In the genomic region with DNA sequence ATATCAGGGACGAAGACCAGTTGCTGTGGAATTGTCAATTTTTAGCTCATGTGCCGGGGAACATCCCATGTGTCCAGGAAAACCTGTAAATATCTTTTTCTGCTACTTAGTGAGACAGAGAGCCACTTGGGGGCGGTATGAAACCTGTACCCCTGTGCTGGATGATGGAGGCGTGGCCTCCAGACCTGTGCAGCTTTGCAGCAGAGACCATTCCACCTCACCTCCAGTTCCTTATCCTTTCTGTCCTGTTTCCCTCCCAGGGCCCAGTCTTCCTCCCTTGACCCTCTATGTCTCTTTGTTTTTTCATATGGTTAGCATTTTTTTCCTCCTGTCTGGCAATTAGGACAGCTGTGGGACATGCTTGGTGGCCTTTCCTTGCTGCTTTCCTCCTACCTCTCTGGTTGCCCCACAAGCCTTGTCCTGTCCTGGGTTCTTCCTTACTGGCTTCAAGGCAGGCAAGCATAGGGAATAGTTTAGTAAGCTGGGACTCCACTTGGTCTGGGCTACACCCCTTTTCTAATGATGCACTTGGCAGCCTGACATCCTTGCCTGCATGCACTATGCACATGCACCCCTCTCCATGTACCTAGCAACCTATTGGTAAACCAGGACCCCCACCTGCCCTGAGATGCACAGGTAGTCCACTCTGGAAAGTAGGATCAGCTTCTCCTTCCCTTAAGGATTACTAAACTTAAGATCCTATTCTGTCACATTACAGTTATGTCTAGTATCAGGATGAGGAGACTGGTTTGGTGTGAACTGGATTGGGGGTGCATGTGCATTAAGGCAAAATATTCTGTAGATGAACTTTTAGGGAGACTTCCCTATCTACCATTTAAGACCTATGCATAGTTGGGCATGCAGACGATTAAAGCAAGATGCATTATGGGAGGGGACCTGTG, we compare ENCODE assay signal across 10 mouse cellular contexts. TPM values are rescaled to one million over a fixed set of nuclear protein-coding genes. Genes with fewer than 3 reads are reported as not detected.
DNase-seq lines count a peak whose midpoint lies in the region; ATAC-seq and TF ChIP-seq lines count a peak whose summit lies in the region.
"Had no signal": no experiment of that assay in that cellular context is flagged by ENCODE, and none has a peak within 500 bp of the region (broad histone marks: within the 10 kb centered on the region; RNA-seq: fewer than 3 reads in every experiment).

No protein-coding gene starts in this region.

- DNase-seq in CD4-positive, CD25-positive, alpha-beta regulatory T cell, adult 2 months (ENCODE audit: low read depth, low spot score), result peak; percentile 30
- DNase-seq in thymus, postnatal 25 days, result peak; percentile 26
- DNase-seq in thymus, adult 18-20 months, result no peak
- DNase-seq in right cerebral cortex, postnatal 36 days (ENCODE audit: low spot score in 2 of 2), result no peak
- no peak for DNase-seq in ovary, postnatal 14 days (ENCODE audit: low spot score)

- no peak overlapping the region for H3K9ac ChIP-seq in intestine, postnatal 0 days (ENCODE audit: low read depth, low read length)
- H3K9ac ChIP-seq in intestine, embryonic 16.5 days (ENCODE audit: low read depth, low read length), result no peak overlapping the region
- H3K9ac ChIP-seq: embryonic facial prominence, embryonic 13.5 days; hindbrain, embryonic 12.5 days had no signal

- no peaks in the 10 kb centered on the region for H3K9me3 ChIP-seq in intestine, postnatal 0 days (ENCODE audit: control insufficient read depth)
- no peaks in the 10 kb centered on the region for H3K9me3 ChIP-seq in intestine, embryonic 16.5 days (ENCODE audit: control insufficient read depth, low read length)
- H3K9me3 ChIP-seq: embryonic facial prominence, embryonic 13.5 days; hindbrain, embryonic 12.5 days had no signal

- H3K4me1 ChIP-seq in intestine, postnatal 0 days (replicated peaks; ENCODE audit: control insufficient read depth, insufficient read depth, low read length), result no peaks in the 10 kb centered on the region
- H3K4me1 ChIP-seq in intestine, embryonic 16.5 days (ENCODE audit: control insufficient read depth, insufficient read depth, low read length), result no peaks in the 10 kb centered on the region
- H3K4me1 ChIP-seq: embryonic facial prominence, embryonic 13.5 days had no signal

- 48% methylated on average over 5 of the region's 5 CpGs for WGBS in intestine, postnatal 0 days
- 43% methylated on average over 5 of the region's 5 CpGs for WGBS in intestine, embryonic 16.5 days

- no peaks in the 10 kb centered on the region for H3K27me3 ChIP-seq in intestine, postnatal 0 days (replicated peaks; ENCODE audit: control insufficient read depth, insufficient read depth, low read length)
- no peaks in the 10 kb centered on the region for H3K27me3 ChIP-seq in intestine, embryonic 16.5 days (replicated peaks; ENCODE audit: control insufficient read depth, insufficient read depth, low read length)
- H3K27me3 ChIP-seq: embryonic facial prominence, embryonic 13.5 days; hindbrain, embryonic 12.5 days had no signal

- ATAC-seq in CD4-positive, CD25-positive, alpha-beta regulatory T cell, adult 4 months, result no peak
- no peak for ATAC-seq in intestine, postnatal 0 days
- no peak for ATAC-seq in intestine, embryonic 16.5 days

- TF ChIP-seq CTCF in intestine, postnatal 0 days (IDR thresholded peaks at IDR 0.05; ENCODE audit: low read depth), result peak; percentile 54

- H3K4me3 ChIP-seq in intestine, postnatal 0 days (ENCODE audit: low read depth, low read length), result no peak overlapping the region
- no peak overlapping the region for H3K4me3 ChIP-seq in intestine, embryonic 16.5 days (ENCODE audit: low read length)
- H3K4me3 ChIP-seq: embryonic facial prominence, embryonic 13.5 days; hindbrain, embryonic 12.5 days had no signal

- no peaks in the 10 kb centered on the region for H3K36me3 ChIP-seq in intestine, postnatal 0 days (ENCODE audit: control insufficient read depth, insufficient read depth)
- no peaks in the 10 kb centered on the region for H3K36me3 ChIP-seq in intestine, embryonic 16.5 days (ENCODE audit: control insufficient read depth, insufficient read depth, low read length)
- H3K36me3 ChIP-seq: embryonic facial prominence, embryonic 13.5 days had no signal

- H3K27ac ChIP-seq in intestine, postnatal 0 days (ENCODE audit: low read depth, low read length), result no peak overlapping the region
- H3K27ac ChIP-seq in intestine, embryonic 16.5 days (ENCODE audit: low read length), result no peak overlapping the region
- H3K27ac ChIP-seq: embryonic facial prominence, embryonic 13.5 days; hindbrain, embryonic 12.5 days had no signal

- H3K4me2 ChIP-seq in intestine, postnatal 0 days (replicated peaks; ENCODE audit: low read depth), result no peak overlapping the region
- no peak overlapping the region for H3K4me2 ChIP-seq in intestine, embryonic 16.5 days (ENCODE audit: low read depth, low read length)
- H3K4me2 ChIP-seq: embryonic facial prominence, embryonic 13.5 days; hindbrain, embryonic 12.5 days had no signal

RNA-seq across cellular contexts. Expression of a gene that starts 9.9 kb away (rescaled TPM):
- polyA plus RNA-seq in CD4-positive, CD25-positive, alpha-beta regulatory T cell, adult 4 months (2017; shearing (Covaris generic)), result under 1 TPM; 0.32 to 0.44 TPM
- 1.9 and 2.0 TPM in 2 replicates for polyA plus RNA-seq in intestine, postnatal 0 days (2015; fragmentation: Nextera tagmentation; extraction: Ambion mirVana)
- polyA plus RNA-seq in intestine, embryonic 16.5 days (2015; fragmentation: Nextera tagmentation; extraction: Ambion mirVana), result 3.4 and 3.6 TPM in 2 replicates

RNA-seq across cellular contexts. Expression of a gene that starts 13.6 kb away (rescaled TPM):
- polyA plus RNA-seq in CD4-positive, CD25-positive, alpha-beta regulatory T cell, adult 4 months (2017; shearing (Covaris generic)), result 10 to 100 TPM; 10.2 to 12.6 TPM
- 32.0 and 36.2 TPM in 2 replicates for polyA plus RNA-seq in intestine, postnatal 0 days (2015; fragmentation: Nextera tagmentation; extraction: Ambion mirVana)
- 29.5 and 36.4 TPM in 2 replicates for polyA plus RNA-seq in intestine, embryonic 16.5 days (2015; fragmentation: Nextera tagmentation; extraction: Ambion mirVana)

RNA-seq across cellular contexts. Expression of a gene that starts 33.9 kb away (rescaled TPM):
- polyA plus RNA-seq in CD4-positive, CD25-positive, alpha-beta regulatory T cell, adult 4 months (2017; shearing (Covaris generic)), result 10 to 100 TPM; 54.6 to 66.7 TPM
- polyA plus RNA-seq in intestine, postnatal 0 days (2015; fragmentation: Nextera tagmentation; extraction: Ambion mirVana), result 85.8 and 92.3 TPM in 2 replicates
- 63.7 and 67.0 TPM in 2 replicates for polyA plus RNA-seq in intestine, embryonic 16.5 days (2015; fragmentation: Nextera tagmentation; extraction: Ambion mirVana)

RNA-seq across cellular contexts. Expression of a gene that starts 34.1 kb away (rescaled TPM):
- not detected for polyA plus RNA-seq in CD4-positive, CD25-positive, alpha-beta regulatory T cell, adult 4 months (2017; shearing (Covaris generic))
- not detected in 2 replicates for polyA plus RNA-seq in intestine, postnatal 0 days (2015; fragmentation: Nextera tagmentation; extraction: Ambion mirVana)
- not detected in 2 replicates for polyA plus RNA-seq in intestine, embryonic 16.5 days (2015; fragmentation: Nextera tagmentation; extraction: Ambion mirVana)
- polyA plus RNA-seq: embryonic facial prominence, embryonic 13.5 days; hindbrain, embryonic 12.5 days had no signal

RNA-seq across cellular contexts. Expression of a gene that starts 34.2 kb away (rescaled TPM):
- 1 to 10 TPM; 5.7 to 8.2 TPM for polyA plus RNA-seq in CD4-positive, CD25-positive, alpha-beta regulatory T cell, adult 4 months (2017; shearing (Covaris generic))
- polyA plus RNA-seq in intestine, postnatal 0 days (2015; fragmentation: Nextera tagmentation; extraction: Ambion mirVana), result 1.1 and 1.3 TPM in 2 replicates
- polyA plus RNA-seq in intestine, embryonic 16.5 days (2015; fragmentation: Nextera tagmentation; extraction: Ambion mirVana), result 2.6 and 3.2 TPM in 2 replicates

Comparison
In these comparisons a context has a peak if more than half of its experiments do, and no peak if none do; other contexts are left out.
1. DNase-seq: peak in CD4-positive, CD25-positive, alpha-beta regulatory T cell, adult 2 months (single experiment) and thymus, postnatal 25 days (single experiment); none in thymus, adult 18-20 months (0 of 2), right cerebral cortex, postnatal 36 days (0 of 2) and ovary, postnatal 14 days (single experiment).